Mouse (Mus musculus) kidney, adult 2 months (tissue): ENCODE measurements at regions not wholly inside any gene's neighbourhood (a gene's known extent, or its start where the extent isn't known, plus 50 kb on each side); places are given as distances from the start of the nearest gene placed in this dataset.

ENCODE experiments used
- CTCF ChIP-seq: fragments of 200-500 bp; conservative IDR thresholded peaks from 2 replicates; pipeline ENCODE4 v1.5.1; 2011; ENCODE audit warnings: low read depth, mild to moderate bottlenecking, control low read depth, low read length, moderate library complexity, mixed read lengths; ENCODE audit not compliant: insufficient read depth, insufficient read length
- POLR2A ChIP-seq: fragments of 200-500 bp; IDR thresholded peaks from one replicate; pipeline ENCODE4 v1.6.1; 2011; ENCODE audit warnings: low read depth, low read length, control low read depth

- TF ChIP-seq POLR2A (no peak), CTCF (no peak)
Measured at GRCm38 (mm10) chr1:76866304-76866968, 648.5 kb downstream of the Epha4 start.
